Mouse (Mus musculus): Measurements from ENCODE around the gene Creb5. TPM values are rescaled to one million over a fixed set of nuclear protein-coding genes. Genes with fewer than 3 reads are reported as not detected.

Creb5 gene
- polyA plus RNA-seq, 1 experiment from 2014 or later: 7.9 TPM

GRCm38 (mm10) chr6:53510005-53510404, 222.9 kb downstream of the Creb5 start:
- H3K27ac ChIP-seq: no peak overlapping the region
- no peak for ATAC-seq (ENCODE audit: low FRiP score)

GRCm38 (mm10) chr6:53512226-53512625, 225.2 kb downstream of the Creb5 start:
- Histone ChIP-seq H3K4me1 (no peaks in the 10 kb centered on the region), H3K27ac (no peak overlapping the region), H3K36me3 (no peaks in the 10 kb centered on the region), H3K27me3 (no peaks in the 10 kb centered on the region; the same call in 1 of the 2 replicates), H3K9ac (no peak overlapping the region), H3K4me2 (replicated peaks) (no peak overlapping the region), H3K9me3 (replicated peaks) (no peaks in the 10 kb centered on the region), H3K4me3 (no peak overlapping the region)
- 85% methylated on average over 8 of the region's 8 CpGs for whole genome bisulfite sequencing
- no peak for ATAC-seq (ENCODE audit: low FRiP score)

More at GRCm38 (mm10) chr6:53510005-53510404, 222.9 kb downstream of the Creb5 start:
- H3K9me3 ChIP-seq (replicated peaks): no peaks in the 10 kb centered on the region
- H3K4me3 ChIP-seq: no peak overlapping the region
- H3K4me1 ChIP-seq: no peaks in the 10 kb centered on the region
- H3K36me3 ChIP-seq: no peaks in the 10 kb centered on the region
- H3K4me2 ChIP-seq (replicated peaks): no peak overlapping the region
- H3K9ac ChIP-seq: no peak overlapping the region
- H3K27me3 ChIP-seq: no peaks in the 10 kb centered on the region
- WGBS: 61% methylated on average over 7 of the region's 7 CpGs

GRCm38 (mm10) chr6:53513380-53513779, 226.3 kb downstream of the Creb5 start:
- Histone ChIP-seq H3K4me2 (replicated peaks) (no peak overlapping the region), H3K27ac (no peak overlapping the region), H3K36me3 (no peaks in the 10 kb centered on the region), H3K27me3 (no peaks in the 10 kb centered on the region; the same call in 1 of the 2 replicates), H3K4me3 (no peak overlapping the region), H3K9ac (no peak overlapping the region), H3K4me1 (no peaks in the 10 kb centered on the region), H3K9me3 (replicated peaks) (no peaks in the 10 kb centered on the region)
- no peak for ATAC-seq (ENCODE audit: low FRiP score)
- 85% methylated on average over 2 of the region's 2 CpGs for WGBS

- H3K4me2 ChIP-seq (replicated peaks): no peak overlapping the region
- H3K9me3 ChIP-seq (replicated peaks): no peaks in the 10 kb centered on the region
- no peaks in the 10 kb centered on the region for H3K36me3 ChIP-seq
- H3K4me1 ChIP-seq: no peaks in the 10 kb centered on the region
- H3K27me3 ChIP-seq: no peaks in the 10 kb centered on the region; the same call in 1 of the 2 replicates
- WGBS: 54% methylated on average over 1 of the region's 1 CpGs
- ATAC-seq (ENCODE audit: low FRiP score): no peak
- no peak overlapping the region for H3K4me3 ChIP-seq
- H3K9ac ChIP-seq: no peak overlapping the region
- no peak overlapping the region for H3K27ac ChIP-seq
Observed at GRCm38 (mm10) chr6:53514862-53515261, 227.8 kb downstream of the Creb5 start.

- Histone ChIP-seq H3K9me3 (replicated peaks) (no peaks in the 10 kb centered on the region), H3K36me3 (no peaks in the 10 kb centered on the region), H3K27ac (no peak overlapping the region), H3K4me1 (no peaks in the 10 kb centered on the region), H3K4me2 (replicated peaks) (no peak overlapping the region), H3K9ac (no peak overlapping the region), H3K4me3 (no peak overlapping the region), H3K27me3 (no peaks in the 10 kb centered on the region; the same call in 1 of the 2 replicates)
- WGBS: 85% methylated on average over 4 of the region's 4 CpGs
- ATAC-seq (ENCODE audit: low FRiP score): no peak
Observed at GRCm38 (mm10) chr6:53515611-53516010, 228.5 kb downstream of the Creb5 start.

GRCm38 (mm10) chr6:53517371-53517945, 230.4 kb downstream of the Creb5 start:
- Histone ChIP-seq H3K27ac (no peak overlapping the region), H3K9me3 (replicated peaks) (no peaks in the 10 kb centered on the region), H3K4me3 (no peak overlapping the region), H3K9ac (no peak overlapping the region), H3K27me3 (no peaks in the 10 kb centered on the region; the same call in 1 of the 2 replicates), H3K4me1 (no peaks in the 10 kb centered on the region), H3K36me3 (no peaks in the 10 kb centered on the region), H3K4me2 (replicated peaks) (no peak overlapping the region)
- 43% methylated on average over 5 of the region's 5 CpGs for WGBS
- no peak for ATAC-seq (ENCODE audit: low FRiP score)

GRCm38 (mm10) chr6:53523743-53524497, 236.8 kb downstream of the Creb5 start:
- Histone ChIP-seq H3K36me3 (no peaks in the 10 kb centered on the region), H3K4me1 (no peaks in the 10 kb centered on the region), H3K9ac (no peak overlapping the region), H3K27ac (no peak overlapping the region), H3K4me2 (replicated peaks) (no peak overlapping the region), H3K9me3 (replicated peaks) (no peaks in the 10 kb centered on the region), H3K4me3 (no peak overlapping the region), H3K27me3 (no peaks in the 10 kb centered on the region)
- ATAC-seq (ENCODE audit: low FRiP score): no peak
- WGBS: 94% methylated on average over 13 of the region's 13 CpGs

- no peak overlapping the region for H3K9ac ChIP-seq
- no peaks in the 10 kb centered on the region for H3K9me3 ChIP-seq (replicated peaks)
- no peaks in the 10 kb centered on the region for H3K4me1 ChIP-seq
- no peaks in the 10 kb centered on the region for H3K36me3 ChIP-seq
- no peak overlapping the region for H3K27ac ChIP-seq
- H3K27me3 ChIP-seq: no peaks in the 10 kb centered on the region
- ATAC-seq (ENCODE audit: low FRiP score): no peak
- no peak overlapping the region for H3K4me2 ChIP-seq (replicated peaks)
- no peak overlapping the region for H3K4me3 ChIP-seq
- WGBS: 90% methylated on average over 1 of the region's 1 CpGs
Observed at GRCm38 (mm10) chr6:53526460-53526859, 239.4 kb downstream of the Creb5 start.

GRCm38 (mm10) chr6:53530742-53531141, 243.7 kb downstream of the Creb5 start:
- H3K4me2 ChIP-seq (replicated peaks): no peak overlapping the region
- H3K36me3 ChIP-seq: no peaks in the 10 kb centered on the region
- no peak overlapping the region for H3K9ac ChIP-seq
- WGBS: 84% methylated on average over 8 of the region's 8 CpGs
- H3K4me3 ChIP-seq: no peak overlapping the region
- no peaks in the 10 kb centered on the region for H3K9me3 ChIP-seq (replicated peaks)
- no peak for ATAC-seq (ENCODE audit: low FRiP score)
- H3K27me3 ChIP-seq: no peaks in the 10 kb centered on the region
- H3K4me1 ChIP-seq: no peaks in the 10 kb centered on the region
- H3K27ac ChIP-seq: no peak overlapping the region

- 77% methylated on average over 4 of the region's 4 CpGs for WGBS
- Histone ChIP-seq H3K4me3 (no peak overlapping the region), H3K4me1 (no peaks in the 10 kb centered on the region), H3K9ac (no peak overlapping the region), H3K4me2 (replicated peaks) (no peak overlapping the region), H3K36me3 (no peaks in the 10 kb centered on the region), H3K27me3 (no peaks in the 10 kb centered on the region), H3K27ac (no peak overlapping the region), H3K9me3 (replicated peaks) (no peaks in the 10 kb centered on the region)
- ATAC-seq (ENCODE audit: low FRiP score): no peak
Observed at GRCm38 (mm10) chr6:53531461-53531860, 244.4 kb downstream of the Creb5 start.

GRCm38 (mm10) chr6:53537530-53537929, 250.5 kb downstream of the Creb5 start:
- no peak for ATAC-seq (ENCODE audit: low FRiP score)
- WGBS: 87% methylated on average over 4 of the region's 4 CpGs

GRCm38 (mm10) chr6:53541798-53542197, 254.7 kb downstream of the Creb5 start:
- ATAC-seq (ENCODE audit: low FRiP score): no peak
- H3K4me1 ChIP-seq: peaks cover 11% of the 10 kb centered on the region
- 88% methylated on average over 5 of the region's 5 CpGs for WGBS

More at GRCm38 (mm10) chr6:53537530-53537929, 250.5 kb downstream of the Creb5 start:
- Histone ChIP-seq H3K4me3 (no peak overlapping the region), H3K9me3 (replicated peaks) (no peaks in the 10 kb centered on the region), H3K27ac (no peak overlapping the region), H3K36me3 (no peaks in the 10 kb centered on the region), H3K9ac (no peak overlapping the region), H3K4me1 (no peaks in the 10 kb centered on the region), H3K4me2 (replicated peaks) (no peak overlapping the region), H3K27me3 (no peaks in the 10 kb centered on the region)

More at GRCm38 (mm10) chr6:53541798-53542197, 254.7 kb downstream of the Creb5 start:
- Histone ChIP-seq H3K9me3 (replicated peaks) (no peaks in the 10 kb centered on the region), H3K27ac (no peak overlapping the region), H3K27me3 (no peaks in the 10 kb centered on the region), H3K9ac (no peak overlapping the region), H3K4me3 (no peak overlapping the region), H3K36me3 (no peaks in the 10 kb centered on the region), H3K4me2 (replicated peaks) (no peak overlapping the region)
